Mouse (Mus musculus): ENCODE data around the gene Tubb1.

Gene Tubb1

GRCm38 (mm10) chr2:174450353-174450752 lies at the start of gene Tubb1:
TSS of gene Tubb1 (plus strand) at chr2:174450695.
- no peak for DNase-seq

- DNase-seq, result no peak
Measured at GRCm38 (mm10) chr2:174410222-174410621, 40.3 kb upstream of the Tubb1 start.

GRCm38 (mm10) chr2:174413127-174413526 lies 37.4 kb upstream of the Tubb1 start:
- DNase-seq, result no peak

- DNase-seq, result no peak
Measured at GRCm38 (mm10) chr2:174415001-174415730, 35.3 kb upstream of the Tubb1 start.

- peak; percentile 96 for DNase-seq
Measured at GRCm38 (mm10) chr2:174415731-174416310, 34.7 kb upstream of the Tubb1 start, which contains the start of gene Nelfcd. TSS of gene Nelfcd (plus strand) at chr2:174415804.

GRCm38 (mm10) chr2:174421107-174421506 lies 29.4 kb upstream of the Tubb1 start:
- no peak for DNase-seq

GRCm38 (mm10) chr2:174424301-174425085 lies 26.0 kb upstream of the Tubb1 start:
- no peak for DNase-seq

- DNase-seq, result no peak
Measured at GRCm38 (mm10) chr2:174426856-174427255, 23.6 kb upstream of the Tubb1 start.

GRCm38 (mm10) chr2:174428076-174428835 lies 22.2 kb upstream of the Tubb1 start:
- DNase-seq, result peak; percentile 36 to 68

GRCm38 (mm10) chr2:174428996-174429591 lies 21.4 kb upstream of the Tubb1 start:
- no peak for DNase-seq

GRCm38 (mm10) chr2:174434943-174435342 lies 15.6 kb upstream of the Tubb1 start:
- no peak for DNase-seq

GRCm38 (mm10) chr2:174436076-174436701 lies 14.3 kb upstream of the Tubb1 start:
- no peak for DNase-seq

- no peak for DNase-seq
Measured at GRCm38 (mm10) chr2:174436916-174437696, 13.4 kb upstream of the Tubb1 start.

GRCm38 (mm10) chr2:174437697-174437982 lies 12.9 kb upstream of the Tubb1 start:
- no peak for DNase-seq

- DNase-seq, result no peak
Measured at GRCm38 (mm10) chr2:174438181-174438580, 12.3 kb upstream of the Tubb1 start.

GRCm38 (mm10) chr2:174438737-174439449 lies 11.6 kb upstream of the Tubb1 start, which contains the start of gene Ctsz:
TSS of gene Ctsz (minus strand) at chr2:174439039.
- peak; percentile 82 to 90 for DNase-seq

GRCm38 (mm10) chr2:174439450-174439838 lies 11.1 kb upstream of the Tubb1 start:
- DNase-seq, result peak in 1 of 2 experiments; percentile 27

- peak in 1 of 2 experiments; percentile 17 for DNase-seq
Measured at GRCm38 (mm10) chr2:174439961-174440360, 10.5 kb upstream of the Tubb1 start.

- no peak for DNase-seq
Measured at GRCm38 (mm10) chr2:174441898-174442297, 8.6 kb upstream of the Tubb1 start.

- DNase-seq, result peak in 1 of 2 experiments; percentile 36
Measured at GRCm38 (mm10) chr2:174442460-174442859, 8.0 kb upstream of the Tubb1 start.
